ENCODE assay signal across 15 mouse cellular contexts in genomic region chr15:77212818-77213217, GRCm38 (mm10).
DNase-seq lines count a peak whose midpoint lies in the region; ATAC-seq and TF ChIP-seq lines count a peak whose summit lies in the region.
"Had no signal": no experiment of that assay in that cellular context is flagged by ENCODE, and none has a peak within 500 bp of the region (broad histone marks: within the 10 kb centered on the region; RNA-seq: fewer than 3 reads in every experiment).

No protein-coding gene starts in this region.

- no peaks in the 10 kb centered on the region for H3K27me3 ChIP-seq in forebrain, embryonic 10.5 days (ENCODE audit: poor library complexity, severe bottlenecking)
- H3K27me3 ChIP-seq in forebrain, embryonic 13.5 days, result no peaks in the 10 kb centered on the region
- no peaks in the 10 kb centered on the region for H3K27me3 ChIP-seq in lung, embryonic 14.5 days (ENCODE audit: insufficient read depth, low read length)
- H3K27me3 ChIP-seq in heart, embryonic 16.5 days (ENCODE audit: control insufficient read depth, insufficient read depth, low read length), result no peaks in the 10 kb centered on the region
- no peaks in the 10 kb centered on the region for H3K27me3 ChIP-seq in stomach, embryonic 16.5 days (ENCODE audit: control insufficient read depth, insufficient read depth, low read length)
- H3K27me3 ChIP-seq: neural tube, embryonic 12.5 days had no signal

- H3K4me3 ChIP-seq in forebrain, embryonic 10.5 days, result no peak overlapping the region
- H3K4me3 ChIP-seq in forebrain, embryonic 13.5 days, result no peak overlapping the region
- no peak overlapping the region for H3K4me3 ChIP-seq in lung, embryonic 14.5 days (ENCODE audit: low read depth, low read length)
- H3K4me3 ChIP-seq in heart, embryonic 16.5 days (ENCODE audit: low read length), result peak overlapping the region; percentile 24
- H3K4me3 ChIP-seq in stomach, embryonic 16.5 days (replicated peaks; ENCODE audit: low read length), result no peak overlapping the region
- H3K4me3 ChIP-seq: midbrain, embryonic 10.5 days; neural tube, embryonic 12.5 days had no signal

- H3K9ac ChIP-seq in forebrain, embryonic 13.5 days, result no peak overlapping the region
- no peak overlapping the region for H3K9ac ChIP-seq in lung, embryonic 14.5 days
- peak overlapping the region; percentile 53 for H3K9ac ChIP-seq in heart, embryonic 16.5 days (ENCODE audit: low read length)
- H3K9ac ChIP-seq in stomach, embryonic 16.5 days (ENCODE audit: low read length), result no peak overlapping the region
- H3K9ac ChIP-seq: neural tube, embryonic 12.5 days had no signal

- WGBS in forebrain, embryonic 10.5 days, result 63% methylated on average over 7 of the region's 7 CpGs
- 81% methylated on average over 7 of the region's 7 CpGs for WGBS in forebrain, embryonic 13.5 days
- 47% methylated on average over 7 of the region's 7 CpGs for WGBS in lung, embryonic 14.5 days
- 26% methylated on average over 7 of the region's 7 CpGs for WGBS in heart, embryonic 16.5 days
- WGBS in stomach, embryonic 16.5 days, result 61% methylated on average over 7 of the region's 7 CpGs

- peak overlapping the region; percentile 51; the same call in 1 of the 2 replicates for H3K27ac ChIP-seq in forebrain, embryonic 10.5 days
- H3K27ac ChIP-seq in forebrain, embryonic 13.5 days, result no peak overlapping the region
- peak overlapping the region; percentile 64; the same call in 1 of the 2 replicates for H3K27ac ChIP-seq in lung, embryonic 14.5 days (ENCODE audit: low read depth)
- peak overlapping the region; percentile 94 for H3K27ac ChIP-seq in heart, embryonic 16.5 days (ENCODE audit: low read length)
- H3K27ac ChIP-seq in stomach, embryonic 16.5 days (ENCODE audit: low read length), result peak overlapping the region; percentile 31; the same call in 1 of the 2 replicates
- H3K27ac ChIP-seq: midbrain, embryonic 10.5 days; neural tube, embryonic 12.5 days had no signal

- peaks cover 55% of the 10 kb centered on the region for H3K4me1 ChIP-seq in forebrain, embryonic 10.5 days
- peaks cover 36% of the 10 kb centered on the region for H3K4me1 ChIP-seq in forebrain, embryonic 13.5 days
- peaks cover 46% of the 10 kb centered on the region for H3K4me1 ChIP-seq in lung, embryonic 14.5 days (ENCODE audit: insufficient read depth)
- H3K4me1 ChIP-seq in heart, embryonic 16.5 days (ENCODE audit: control insufficient read depth, insufficient read depth, low read length), result peaks cover 69% of the 10 kb centered on the region
- H3K4me1 ChIP-seq in stomach, embryonic 16.5 days (ENCODE audit: control insufficient read depth, insufficient read depth, low read length), result peaks cover 42% of the 10 kb centered on the region

- H3K36me3 ChIP-seq in forebrain, embryonic 10.5 days (replicated peaks), result no peaks in the 10 kb centered on the region
- H3K36me3 ChIP-seq in forebrain, embryonic 13.5 days (ENCODE audit: poor library complexity, severe bottlenecking), result no peaks in the 10 kb centered on the region
- 0 out of 2 replicates have a peak, but pooled peaks cover 4% of the 10 kb centered on the region for H3K36me3 ChIP-seq in lung, embryonic 14.5 days (ENCODE audit: insufficient read depth)
- no peaks in the 10 kb centered on the region for H3K36me3 ChIP-seq in heart, embryonic 16.5 days (ENCODE audit: control insufficient read depth, insufficient read depth)
- H3K36me3 ChIP-seq in stomach, embryonic 16.5 days (ENCODE audit: control insufficient read depth, insufficient read depth, low read length), result no peaks in the 10 kb centered on the region
- H3K36me3 ChIP-seq: midbrain, embryonic 10.5 days; neural tube, embryonic 12.5 days had no signal

- no peak for TF ChIP-seq CTCF in lung, embryonic 14.5 days (IDR thresholded peaks at IDR 0.05; ENCODE audit: low read depth)

- DNase-seq in forebrain, embryonic 10.5 days (ENCODE audit: extremely low spot score, low spot score), result no peak
- DNase-seq in lung, embryonic 14.5 days, result no peak
- DNase-seq in lung, postnatal 10 days, result no peak
- no peak for DNase-seq in thymus, postnatal 0 days (ENCODE audit: low spot score)
- DNase-seq in frontal cortex, postnatal 36 days (ENCODE audit: low spot score in 2 of 2), result no peak
- DNase-seq: cerebellum, adult 18-20 months; gastrocnemius, postnatal 14 days; layer of hippocampus, adult 9-11 months; thymus, postnatal 14 days had no signal

- H3K9me3 ChIP-seq in forebrain, embryonic 10.5 days, result no peaks in the 10 kb centered on the region
- H3K9me3 ChIP-seq in forebrain, embryonic 13.5 days (replicated peaks), result no peaks in the 10 kb centered on the region
- no peaks in the 10 kb centered on the region for H3K9me3 ChIP-seq in lung, embryonic 14.5 days (ENCODE audit: low read depth, low read length)
- no peaks in the 10 kb centered on the region for H3K9me3 ChIP-seq in heart, embryonic 16.5 days (replicated peaks; ENCODE audit: control insufficient read depth, low read length)
- no peaks in the 10 kb centered on the region for H3K9me3 ChIP-seq in stomach, embryonic 16.5 days (replicated peaks; ENCODE audit: control insufficient read depth, low read length)
- H3K9me3 ChIP-seq: midbrain, embryonic 10.5 days; neural tube, embryonic 12.5 days had no signal

- no peak for ATAC-seq in forebrain, embryonic 13.5 days
- ATAC-seq in lung, embryonic 14.5 days (ENCODE audit: insufficient read depth), result no peak
- no peak; the same call in 1 of the 2 replicates for ATAC-seq in heart, embryonic 16.5 days (replicated peaks; ENCODE audit: extremely low read depth, insufficient read depth, low FRiP score)
- ATAC-seq in stomach, embryonic 16.5 days (ENCODE audit: insufficient read depth, low FRiP score), result no peak
- ATAC-seq: inflammation-experienced regulatory T-cells, adult 6 months had no signal

- H3K4me2 ChIP-seq in forebrain, embryonic 13.5 days, result no peak overlapping the region
- no peak overlapping the region for H3K4me2 ChIP-seq in lung, embryonic 14.5 days
- peak overlapping the region; percentile 55 for H3K4me2 ChIP-seq in heart, embryonic 16.5 days (ENCODE audit: low read depth, low read length)
- no peak overlapping the region for H3K4me2 ChIP-seq in stomach, embryonic 16.5 days (ENCODE audit: low read depth, low read length)
- H3K4me2 ChIP-seq: neural tube, embryonic 12.5 days had no signal
